Mouse (Mus musculus) hindbrain, embryonic 12.5 days (tissue): ENCODE measurements around the gene Ripk3. TPM values are rescaled to one million over a fixed set of nuclear protein-coding genes. Genes with fewer than 3 reads are reported as not detected.

Experiments
- ATAC-seq: fragments of 200-750 bp; cut with Nextera tagmentation; 2 replicates; pipeline ENCODE4 v1.8.0; 2017; ENCODE audit warnings: moderate TSS enrichment; ENCODE audit not compliant: low FRiP score
- H3K27ac ChIP-seq: fragments of 300-500 bp; sonication (generic); 2 replicates; pipeline ENCODE4 v1.5.1; 2016; ENCODE audit warnings: mild to moderate bottlenecking
- H3K27me3 ChIP-seq: fragments of 300-500 bp; sonication (generic); 2 replicates; pipeline ENCODE4 v1.6.1; 2016; ENCODE audit warnings: mild to moderate bottlenecking
- H3K36me3 ChIP-seq: fragments of 300-500 bp; sonication (generic); 2 replicates; pipeline ENCODE4 v1.6.1; 2016; ENCODE audit warnings: mild to moderate bottlenecking
- H3K4me1 ChIP-seq: fragments of 300-500 bp; sonication (generic); 2 replicates; pipeline ENCODE4 v1.6.1; 2016
- H3K4me2 ChIP-seq: fragments of 300-500 bp; sonication (generic); replicated peaks from 2 replicates; pipeline ENCODE4 v1.6.1; 2016; ENCODE audit warnings: mild to moderate bottlenecking
- H3K4me3 ChIP-seq: fragments of 300-500 bp; sonication (generic); 2 replicates; pipeline ENCODE4 v1.5.1; 2016; ENCODE audit warnings: mild to moderate bottlenecking
- H3K9ac ChIP-seq: fragments of 300-500 bp; sonication (generic); 2 replicates; pipeline ENCODE4 v1.6.1; 2016; ENCODE audit warnings: mild to moderate bottlenecking, moderate library complexity
- H3K9me3 ChIP-seq: fragments of 300-500 bp; sonication (generic); replicated peaks from 2 replicates; pipeline ENCODE4 v1.6.1; 2016; ENCODE audit warnings: mild to moderate bottlenecking
- WGBS: fragments of 180-500 bp; shearing (Covaris S2); methylation state at CpG from one replicate; pipeline ENCODE4 v1.1.7; 2016; 5-methylcytosine and 5-hydroxymethylcytosine counted together
- polyA plus RNA-seq: library from polyadenylated mRNA; unstranded; fragments of >200 nt; fragmentation: Nextera tagmentation; extraction: Ambion mirVana; gene quantifications from 2 replicates; pipeline ENCODE4 v1.2.1, GENCODE M21; 2016

Ripk3 gene
- polyA plus RNA-seq, 1 experiment from 2014 or later, result 10.8 TPM

DNA sequence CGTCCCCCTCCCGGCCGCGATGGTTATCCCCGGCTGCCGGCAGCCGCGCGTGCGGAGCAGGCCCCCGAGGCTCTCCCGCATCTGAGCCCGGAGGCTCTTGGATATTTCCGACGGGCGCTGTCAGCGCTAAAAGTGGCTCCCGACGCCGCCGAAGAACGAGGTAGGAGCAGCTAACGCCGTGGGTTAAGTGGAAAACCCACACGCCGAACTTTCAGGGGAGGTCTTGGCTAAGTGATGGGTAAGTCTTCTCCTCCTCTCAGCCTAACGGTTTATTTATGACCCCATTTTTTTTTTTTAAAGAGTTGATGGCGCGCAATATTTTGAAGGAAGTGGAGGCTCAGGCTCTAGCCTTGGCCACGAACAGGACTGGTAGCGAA is 42.8 kb downstream of the Ripk3 start:
- Histone ChIP-seq H3K9me3 (no peaks in the 10 kb centered on the region), H3K4me3 (peak overlapping the region; percentile 93), H3K36me3 (peaks cover 24% of the 10 kb centered on the region), H3K27ac (0 out of 2 replicates have a peak overlapping the region, but pooled peaks have one; percentile 17), H3K27me3 (no peaks in the 10 kb centered on the region), H3K4me1 (peaks cover 24% of the 10 kb centered on the region), H3K9ac (peak overlapping the region; percentile 83), H3K4me2 (peak overlapping the region; percentile 99)
- ATAC-seq, result no peak
- 0% methylated on average over 31 of the region's 31 CpGs for WGBS

- H3K27ac ChIP-seq, result 0 out of 2 replicates have a peak within 1 kb of the TSS, but pooled peaks have one; percentile 17
Measured at GRCm38 (mm10) chr14:55745180-55745860, 43.3 kb downstream of the Ripk3 start, which contains the start of the genes Dhrs1 and Nop9. TSS of gene Dhrs1 (minus strand) at chr14:55745690. TSS of gene Nop9 (plus strand) at chr14:55745693.

GRCm38 (mm10) chr14:55743711-55744110 is 45.0 kb downstream of the Ripk3 start:
- H3K27ac ChIP-seq, result no peak overlapping the region
- H3K4me3 ChIP-seq, result no peak overlapping the region
- H3K27me3 ChIP-seq, result no peaks in the 10 kb centered on the region
- H3K36me3 ChIP-seq, result peaks cover 23% of the 10 kb centered on the region
- no peak overlapping the region for H3K9ac ChIP-seq
- WGBS, result 22% methylated on average over 10 of the region's 10 CpGs
- H3K9me3 ChIP-seq, result no peaks in the 10 kb centered on the region
- ATAC-seq, result peak; percentile 55
- H3K4me1 ChIP-seq, result peaks cover 24% of the 10 kb centered on the region
- H3K4me2 ChIP-seq, result no peak overlapping the region

More at GRCm38 (mm10) chr14:55745180-55745860, 43.3 kb downstream of the Ripk3 start, which contains the start of the genes Dhrs1 and Nop9:
- peaks cover 21% of the 10 kb centered on the region for H3K36me3 ChIP-seq
- H3K4me2 ChIP-seq, result peak within 1 kb of the TSS; percentile 99
- H3K4me3 ChIP-seq, result peak within 1 kb of the TSS; percentile 93
- H3K9me3 ChIP-seq, result no peaks in the 10 kb centered on the region
- WGBS, result 1% methylated on average over 48 of the region's 48 CpGs
- ATAC-seq, result peak; percentile 84
- peaks cover 24% of the 10 kb centered on the region for H3K4me1 ChIP-seq
- H3K9ac ChIP-seq, result peak within 1 kb of the TSS; percentile 83
- no peaks in the 10 kb centered on the region for H3K27me3 ChIP-seq

DNA sequence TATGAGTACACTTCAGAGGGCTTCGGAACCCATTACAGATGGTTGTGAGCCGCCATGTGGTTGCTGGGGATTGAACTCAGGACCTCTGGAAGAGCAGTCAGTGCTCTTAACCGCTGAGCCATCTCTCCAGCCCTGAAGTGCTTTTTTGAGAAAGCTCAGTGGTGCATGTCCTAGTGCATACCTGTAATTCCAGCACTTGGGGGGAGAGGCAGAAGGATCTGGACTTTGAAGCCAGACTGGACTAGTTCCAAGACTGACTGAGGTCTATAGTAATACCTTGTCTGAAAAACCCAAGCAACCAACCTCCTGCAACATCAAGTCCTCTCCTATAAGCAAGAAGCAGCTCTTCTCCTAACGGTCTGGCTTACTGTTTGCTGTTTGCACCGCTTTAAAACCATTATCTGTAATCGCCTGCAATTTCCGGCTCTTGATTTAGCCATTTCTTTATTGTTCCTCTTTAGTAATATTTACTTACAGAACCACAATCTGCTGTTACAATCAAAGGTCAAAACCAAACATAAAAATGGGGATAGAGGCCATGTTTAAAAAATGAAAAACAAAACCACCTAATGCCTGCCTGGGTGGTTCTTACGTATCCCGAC is 51.5 kb downstream of the Ripk3 start:
- Histone ChIP-seq H3K4me3 (no peak overlapping the region), H3K27me3 (no peaks in the 10 kb centered on the region), H3K36me3 (peaks cover 25% of the 10 kb centered on the region), H3K9ac (no peak overlapping the region), H3K27ac (no peak overlapping the region), H3K9me3 (no peaks in the 10 kb centered on the region), H3K4me2 (no peak overlapping the region), H3K4me1 (no peaks in the 10 kb centered on the region)
- no peak for ATAC-seq
- 90% methylated on average over 9 of the region's 9 CpGs for WGBS

- no peaks in the 10 kb centered on the region for H3K27me3 ChIP-seq
- 81% methylated on average over 4 of the region's 4 CpGs for WGBS
- no peaks in the 10 kb centered on the region for H3K9me3 ChIP-seq
- H3K4me2 ChIP-seq, result no peak overlapping the region
- peaks cover 25% of the 10 kb centered on the region for H3K36me3 ChIP-seq
- no peaks in the 10 kb centered on the region for H3K4me1 ChIP-seq
- no peak overlapping the region for H3K9ac ChIP-seq
- H3K27ac ChIP-seq, result no peak overlapping the region
- no peak for ATAC-seq
- H3K4me3 ChIP-seq, result no peak overlapping the region
Measured at GRCm38 (mm10) chr14:55735758-55736157, 52.9 kb downstream of the Ripk3 start.

DNA sequence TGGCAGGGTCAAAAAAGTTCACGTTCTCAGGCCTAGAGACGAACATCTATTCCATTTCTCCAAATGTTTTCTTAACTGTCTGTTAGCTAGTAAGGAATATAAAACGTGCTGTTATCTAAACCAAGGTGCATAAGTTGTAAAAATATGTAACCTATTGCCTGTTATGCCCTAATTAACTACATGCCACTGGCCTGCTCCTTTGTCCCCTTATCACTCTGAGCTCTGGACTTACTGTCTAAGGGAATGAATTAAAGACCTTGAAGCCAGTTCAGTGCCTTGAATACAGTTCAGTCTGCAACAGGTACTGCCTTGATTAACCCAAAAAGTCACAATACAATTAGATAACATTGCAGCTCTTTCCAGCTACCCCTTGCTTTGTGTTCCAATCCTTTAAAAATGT is 53.3 kb downstream of the Ripk3 start:
- Histone ChIP-seq H3K9me3 (no peaks in the 10 kb centered on the region), H3K36me3 (peaks cover 24% of the 10 kb centered on the region), H3K4me2 (no peak overlapping the region), H3K4me3 (no peak overlapping the region), H3K9ac (no peak overlapping the region), H3K4me1 (no peaks in the 10 kb centered on the region), H3K27me3 (no peaks in the 10 kb centered on the region), H3K27ac (no peak overlapping the region)
- no peak for ATAC-seq
- WGBS, result 81% methylated on average over 3 of the region's 3 CpGs

Other genes with a start within 250 kb of the Ripk3 start
- gene Pck2, start 248.6 kb downstream of the Ripk3 start, polyA plus RNA-seq, result 22.3 and 23.6 TPM in 2 replicates
- gene Dcaf11, start 228.9 kb downstream of the Ripk3 start, polyA plus RNA-seq, result 104 and 106 TPM in 2 replicates
- 0.62 TPM in 1 of 2 replicates, not detected in the other for gene A730061H03Rik, start 228.5 kb downstream of the Ripk3 start, polyA plus RNA-seq
- gene Fitm1, start 213.2 kb downstream of the Ripk3 start, polyA plus RNA-seq, result 1.4 and 4.2 TPM in 2 replicates
- 132 and 133 TPM in 2 replicates for gene Psme1, start 210.7 kb downstream of the Ripk3 start, polyA plus RNA-seq
- 8.5 and 9.0 TPM in 2 replicates for gene Emc9, start 203.6 kb downstream of the Ripk3 start, polyA plus RNA-seq
- gene Psme2, start 197.8 kb downstream of the Ripk3 start, polyA plus RNA-seq, result 201 and 234 TPM in 2 replicates
- gene Rnf31, start 197.2 kb downstream of the Ripk3 start, polyA plus RNA-seq, result 21.2 and 23.7 TPM in 2 replicates
- gene Irf9, start 185.3 kb downstream of the Ripk3 start, polyA plus RNA-seq, result 9.9 and 10.7 TPM in 2 replicates
- 14.9 and 15.9 TPM in 2 replicates for gene Rec8, start 170.8 kb downstream of the Ripk3 start, polyA plus RNA-seq
- gene Ipo4, start 152.9 kb downstream of the Ripk3 start, polyA plus RNA-seq, result 79.0 and 91.0 TPM in 2 replicates
- 2.4 and 3.2 TPM in 2 replicates for gene Gm49378, start 151.0 kb downstream of the Ripk3 start, polyA plus RNA-seq
- gene Tm9sf1, start 145.1 kb downstream of the Ripk3 start, polyA plus RNA-seq, result 69.4 and 69.8 TPM in 2 replicates
- gene Tssk4, start 138.7 kb downstream of the Ripk3 start, polyA plus RNA-seq, result 0.50 and 0.52 TPM in 2 replicates
- 63.7 and 65.4 TPM in 2 replicates for gene Mdp1, start 128.4 kb downstream of the Ripk3 start, polyA plus RNA-seq
- 57.0 and 58.2 TPM in 2 replicates for gene Gmpr2, start 116.9 kb downstream of the Ripk3 start, polyA plus RNA-seq
- 506 and 544 TPM in 2 replicates for gene Nedd8, start 116.7 kb downstream of the Ripk3 start, polyA plus RNA-seq
- 42.8 and 43.1 TPM in 2 replicates for gene Tinf2, start 107.0 kb downstream of the Ripk3 start, polyA plus RNA-seq
- 0.48 and 0.90 TPM in 2 replicates for gene Tgm1, start 74.9 kb downstream of the Ripk3 start, polyA plus RNA-seq
- 36.6 and 38.1 TPM in 2 replicates for gene Rabggta, start 66.6 kb downstream of the Ripk3 start, polyA plus RNA-seq
- gene Dhrs1, start 43.2 kb downstream of the Ripk3 start, polyA plus RNA-seq, result 73.2 and 75.0 TPM in 2 replicates
- 42.0 and 47.5 TPM in 2 replicates for gene Nop9, start 43.2 kb downstream of the Ripk3 start, polyA plus RNA-seq
- 0.36 and 0.56 TPM in 2 replicates for gene Cideb, start 30.4 kb downstream of the Ripk3 start, polyA plus RNA-seq
- 0.36 and 0.57 TPM in 2 replicates for gene Ltb4r2, start 27.4 kb downstream of the Ripk3 start, polyA plus RNA-seq
- gene Ltb4r1, start 22.9 kb downstream of the Ripk3 start, polyA plus RNA-seq, result 0.72 TPM in 1 of 2 replicates, not detected in the other
- gene Adcy4, start 4.8 kb downstream of the Ripk3 start, polyA plus RNA-seq, result 15.7 and 19.5 TPM in 2 replicates
- gene Nfatc4, start 34.3 kb upstream of the Ripk3 start, polyA plus RNA-seq, result 42.4 and 45.2 TPM in 2 replicates
- 30.4 and 35.8 TPM in 2 replicates for gene Nynrin, start 65.1 kb upstream of the Ripk3 start, polyA plus RNA-seq
- gene Cbln3, start 95.5 kb upstream of the Ripk3 start, polyA plus RNA-seq, result 0.05 and 0.35 TPM in 2 replicates
- 22.4 and 23.5 TPM in 2 replicates for gene Khnyn, start 96.1 kb upstream of the Ripk3 start, polyA plus RNA-seq
- 63.5 and 68.3 TPM in 2 replicates for gene Sdr39u1, start 111.4 kb upstream of the Ripk3 start, polyA plus RNA-seq
- not detected in 2 replicates for gene Cma1, start 155.8 kb upstream of the Ripk3 start, polyA plus RNA-seq
- gene Cma2, start 162.1 kb upstream of the Ripk3 start, polyA plus RNA-seq, result not detected in 2 replicates
- gene Mcpt1, start 229.1 kb upstream of the Ripk3 start, polyA plus RNA-seq, result not detected in 2 replicates
- not detected in 2 replicates for gene Mcpt9, start 241.6 kb upstream of the Ripk3 start, polyA plus RNA-seq